Mouse (Mus musculus): ENCODE data around the gene Gm17617.

- TF ChIP-seq POLR2A (IDR thresholded peaks at IDR 0.05; ENCODE audit: borderline replicate concordance, control insufficient read depth, low read depth, low read length) (no peak), CTCF (IDR thresholded peaks at IDR 0.05; ENCODE audit: control insufficient read depth, insufficient read depth, low read length) (no peak)
Measured at GRCm38 (mm10) chr13:55153951-55154350, 20.6 kb upstream of the Gm17617 start.

All from bone marrow, adult 2 months (tissue).